Mouse (Mus musculus) forebrain, postnatal 0 days (tissue): ENCODE data around the gene Dcst2. TPM values are rescaled to one million over a fixed set of nuclear protein-coding genes. Genes with fewer than 3 reads are reported as not detected.

Experiments
- ATAC-seq: fragments of 200-750 bp; cut with Nextera tagmentation; 2 replicates; pipeline ENCODE4 v1.8.0; 2017; ENCODE audit warnings: mild to moderate bottlenecking, moderate library complexity
- DNase-seq: peaks from one replicate; pipeline ENCODE4 v3.0.0-alpha.2; 2015
- H3K27ac ChIP-seq: fragments of 300-500 bp; sonication (generic); 2 replicates; pipeline ENCODE4 v1.5.1; 2014; ENCODE audit warnings: low read depth, mild to moderate bottlenecking, antibody characterized with exemption, low read length, moderate library complexity, mixed read lengths
- H3K27me3 ChIP-seq: fragments of 300-500 bp; sonication (generic); 2 replicates; pipeline ENCODE4 v1.6.1; 2014; ENCODE audit warnings: mild to moderate bottlenecking, low read length, mixed read lengths; ENCODE audit not compliant: insufficient read depth
- H3K36me3 ChIP-seq: fragments of 300-500 bp; sonication (generic); 2 replicates; pipeline ENCODE4 v1.6.1; 2014; ENCODE audit warnings: mild to moderate bottlenecking, moderate library complexity; ENCODE audit not compliant: insufficient read depth
- H3K4me1 ChIP-seq: fragments of 300-500 bp; sonication (generic); 2 replicates; pipeline ENCODE4 v1.6.1; 2014; ENCODE audit warnings: antibody characterized with exemption; ENCODE audit not compliant: insufficient read depth
- H3K4me2 ChIP-seq: fragments of 300-500 bp; sonication (generic); 2 replicates; pipeline ENCODE4 v1.6.1; 2014; ENCODE audit warnings: low read depth, mild to moderate bottlenecking, moderate library complexity
- H3K4me3 ChIP-seq: fragments of 300-500 bp; sonication (generic); 2 replicates; pipeline ENCODE4 v1.5.1; 2014; ENCODE audit warnings: low read depth, low read length, mixed read lengths
- H3K9ac ChIP-seq: fragments of 300-500 bp; sonication (generic); 2 replicates; pipeline ENCODE4 v1.6.1; 2014; ENCODE audit warnings: mild to moderate bottlenecking
- H3K9me3 ChIP-seq: fragments of 300-500 bp; sonication (generic); 2 replicates; pipeline ENCODE4 v1.6.1; 2016; ENCODE audit warnings: low read length
- CTCF ChIP-seq: sonication (generic); IDR thresholded peaks from 2 replicates; pipeline ENCODE4 v1.5.1; 2016; ENCODE audit warnings: antibody characterized with exemption, control low read depth, low read depth
- WGBS: fragments of 180-500 bp; shearing (Covaris S2); extraction: QIAGEN DNeasy Blood & Tissue Kit; methylation state at CpG from one replicate; pipeline ENCODE4 v1.1.7; 2014; 5-methylcytosine and 5-hydroxymethylcytosine counted together
- polyA plus RNA-seq: library from polyadenylated mRNA; unstranded; fragments of >200 nt; fragmentation: Nextera tagmentation; extraction: Ambion mirVana; gene quantifications from 2 replicates; pipeline ENCODE4 v1.2.1, GENCODE M21; 2015
- total RNA-seq: library from RNA; depleted of rRNA; stranded (reverse); fragments of >200 nt; gene quantifications from 2 replicates; pipeline ENCODE4 v1.2.3, GENCODE M21; 2014

Dcst2 gene
- total and polyA plus RNA-seq, 2 experiments from 2014 or later, result 0.19 to 0.56 TPM

GRCm38 (mm10) chr3:89401329-89401728, 39.6 kb downstream of the Dcst2 start:
- Histone ChIP-seq H3K27me3 (no peaks in the 10 kb centered on the region), H3K27ac (no peak overlapping the region), H3K9me3 (no peaks in the 10 kb centered on the region), H3K4me3 (no peak overlapping the region), H3K9ac (no peak overlapping the region), H3K36me3 (peaks cover 42% of the 10 kb centered on the region), H3K4me2 (no peak overlapping the region), H3K4me1 (no peaks in the 10 kb centered on the region)
- no peak for ATAC-seq
- TF ChIP-seq CTCF, result no peak
- DNase-seq, result no peak
- 91% methylated on average over 7 of the region's 7 CpGs for WGBS

GRCm38 (mm10) chr3:89402693-89403092, 40.9 kb downstream of the Dcst2 start, which contains the start of gene Lenep:
Lenep (minus strand) TSS chr3:89402793.
- Histone ChIP-seq H3K36me3 (peaks cover 46% of the 10 kb centered on the region), H3K4me1 (no peaks in the 10 kb centered on the region), H3K4me2 (no peak within 1 kb of the TSS), H3K4me3 (no peak within 1 kb of the TSS), H3K27me3 (no peaks in the 10 kb centered on the region), H3K27ac (no peak within 1 kb of the TSS), H3K9ac (no peak within 1 kb of the TSS), H3K9me3 (no peaks in the 10 kb centered on the region)
- TF ChIP-seq CTCF, result no peak
- DNase-seq, result no peak
- WGBS, result 85% methylated on average over 5 of the region's 5 CpGs
- no peak for ATAC-seq

DNA sequence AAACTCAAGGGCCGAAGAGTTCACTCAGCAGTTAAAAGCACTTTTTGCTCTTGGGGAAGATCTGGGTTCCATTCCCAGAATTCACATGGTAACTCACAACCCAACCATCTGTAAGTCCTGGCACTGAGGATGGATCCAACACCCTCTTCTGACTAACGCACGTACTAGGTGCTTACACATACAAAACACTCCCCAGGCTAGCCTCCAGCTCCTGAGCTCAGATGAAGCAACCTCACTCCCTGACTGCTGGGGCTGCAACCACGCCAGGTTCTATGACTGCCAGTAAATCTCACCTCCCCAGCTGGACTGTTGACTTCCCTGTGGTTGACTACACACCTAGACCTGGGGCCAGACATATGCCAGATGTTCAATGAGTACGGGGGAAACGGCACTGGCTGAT, 45.1 kb downstream of the Dcst2 start:
- H3K36me3 ChIP-seq, result peaks cover 44% of the 10 kb centered on the region
- TF ChIP-seq CTCF, result no peak
- ATAC-seq (no peak), DNase-seq (no peak)
- no peak overlapping the region for H3K4me3 ChIP-seq
- H3K27ac ChIP-seq, result no peak overlapping the region
- 89% methylated on average over 6 of the region's 6 CpGs for WGBS
- H3K4me1 ChIP-seq, result peaks cover 4% of the 10 kb centered on the region; the same call in 1 of the 2 replicates
- no peak overlapping the region for H3K4me2 ChIP-seq
- no peaks in the 10 kb centered on the region for H3K27me3 ChIP-seq
- H3K9ac ChIP-seq, result no peak overlapping the region
- no peaks in the 10 kb centered on the region for H3K9me3 ChIP-seq

- Histone ChIP-seq H3K4me2 (no peak overlapping the region), H3K27me3 (no peaks in the 10 kb centered on the region), H3K4me1 (peaks cover 4% of the 10 kb centered on the region; the same call in 1 of the 2 replicates), H3K9ac (no peak overlapping the region), H3K27ac (no peak overlapping the region), H3K36me3 (peaks cover 29% of the 10 kb centered on the region; the same call in 1 of the 2 replicates), H3K9me3 (no peaks in the 10 kb centered on the region), H3K4me3 (no peak overlapping the region)
- TF ChIP-seq CTCF, result no peak
- WGBS, result 69% methylated on average over 16 of the region's 16 CpGs
- no peak for ATAC-seq
- no peak for DNase-seq
Observed at GRCm38 (mm10) chr3:89408448-89408847, 46.7 kb downstream of the Dcst2 start.

DNA sequence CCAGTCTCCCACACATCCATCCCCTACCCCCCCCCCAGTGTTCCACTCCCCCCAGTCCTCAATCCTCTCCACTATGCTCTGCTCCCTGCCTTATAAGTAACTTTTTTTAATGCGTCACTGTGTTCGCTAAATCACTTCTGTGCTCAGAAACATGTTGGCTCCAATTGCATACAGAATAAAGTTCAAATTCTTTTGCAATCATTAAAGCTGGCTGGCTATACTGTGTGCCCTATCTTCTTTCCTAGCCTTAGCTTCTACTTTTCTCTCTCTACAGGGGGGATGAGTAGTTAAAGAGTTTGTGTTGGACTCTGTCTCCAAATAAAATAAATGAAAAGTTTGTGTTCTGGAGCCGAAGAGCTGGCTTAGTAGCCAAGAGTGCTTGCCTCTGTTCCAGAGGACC, 47.9 kb downstream of the Dcst2 start:
- peaks cover 4% of the 10 kb centered on the region; the same call in 1 of the 2 replicates for H3K4me1 ChIP-seq
- no peak for TF ChIP-seq CTCF
- H3K27me3 ChIP-seq, result no peaks in the 10 kb centered on the region
- H3K4me2 ChIP-seq, result no peak overlapping the region
- no peak for DNase-seq
- no peak for ATAC-seq
- 94% methylated on average over 3 of the region's 3 CpGs for WGBS
- no peak overlapping the region for H3K9ac ChIP-seq
- H3K4me3 ChIP-seq, result no peak overlapping the region
- no peak overlapping the region for H3K27ac ChIP-seq
- H3K9me3 ChIP-seq, result no peaks in the 10 kb centered on the region
- peaks cover 22% of the 10 kb centered on the region for H3K36me3 ChIP-seq

DNA sequence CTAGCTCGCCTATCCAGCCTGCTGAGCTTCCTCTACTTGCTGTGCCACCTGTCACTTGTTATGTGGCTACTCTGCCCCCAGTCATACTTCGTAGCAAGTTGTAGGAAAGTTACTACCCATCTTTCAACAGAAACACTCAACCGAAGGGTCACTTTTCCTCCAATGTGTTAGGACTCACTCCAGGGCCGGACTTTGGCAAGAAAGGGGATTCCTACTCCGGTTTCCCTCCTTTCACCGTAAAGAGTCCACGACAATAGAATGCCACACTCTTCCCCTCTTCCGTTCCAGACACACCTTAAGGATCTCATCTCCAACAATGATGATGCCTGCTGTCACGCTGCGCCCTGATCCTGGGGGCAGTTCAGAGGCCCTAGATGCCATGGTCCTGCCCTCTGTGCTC, 49.1 kb downstream of the Dcst2 start:
- WGBS, result 83% methylated on average over 10 of the region's 10 CpGs

GRCm38 (mm10) chr3:89411490-89412393, 50.0 kb downstream of the Dcst2 start, which contains the start of gene Flad1:
Flad1 (minus strand) TSS chr3:89411870.
- peak within 1 kb of the TSS; percentile 35 for H3K27ac ChIP-seq

More for the DNA sequence above, 49.1 kb downstream of the Dcst2 start:
- H3K9ac ChIP-seq, result peak overlapping the region; percentile 39
- no peak for ATAC-seq
- peaks cover 4% of the 10 kb centered on the region; the same call in 1 of the 2 replicates for H3K4me1 ChIP-seq
- H3K4me2 ChIP-seq, result peak overlapping the region; percentile 70
- peak overlapping the region; percentile 41 for H3K4me3 ChIP-seq
- peaks cover 14% of the 10 kb centered on the region for H3K36me3 ChIP-seq
- H3K27ac ChIP-seq, result peak overlapping the region; percentile 35
- no peaks in the 10 kb centered on the region for H3K27me3 ChIP-seq
- no peaks in the 10 kb centered on the region for H3K9me3 ChIP-seq
- TF ChIP-seq CTCF, result no peak
- no peak for DNase-seq

More at GRCm38 (mm10) chr3:89411490-89412393, 50.0 kb downstream of the Dcst2 start, which contains the start of gene Flad1:
- peak within 1 kb of the TSS; percentile 41 for H3K4me3 ChIP-seq
- TF ChIP-seq CTCF, result no peak
- peaks cover 13% of the 10 kb centered on the region for H3K36me3 ChIP-seq
- peak within 1 kb of the TSS; percentile 70 for H3K4me2 ChIP-seq
- ATAC-seq (peak; percentile 100), DNase-seq (peak; percentile 100)
- WGBS, result 5% methylated on average over 28 of the region's 28 CpGs
- no peaks in the 10 kb centered on the region for H3K9me3 ChIP-seq
- peak within 1 kb of the TSS; percentile 39 for H3K9ac ChIP-seq
- no peaks in the 10 kb centered on the region for H3K27me3 ChIP-seq
- peaks cover 4% of the 10 kb centered on the region; the same call in 1 of the 2 replicates for H3K4me1 ChIP-seq
